Mouse (Mus musculus): ENCODE data around the gene Tigit. TPM values are rescaled to one million over a fixed set of nuclear protein-coding genes. Genes with fewer than 3 reads are reported as not detected.
A peak's percentile ranks its signal among the peaks of the same experiment; 100 is the strongest.

Gene Tigit
- total RNA-seq, 2 experiments from 2014 or later, result not detected

DNA sequence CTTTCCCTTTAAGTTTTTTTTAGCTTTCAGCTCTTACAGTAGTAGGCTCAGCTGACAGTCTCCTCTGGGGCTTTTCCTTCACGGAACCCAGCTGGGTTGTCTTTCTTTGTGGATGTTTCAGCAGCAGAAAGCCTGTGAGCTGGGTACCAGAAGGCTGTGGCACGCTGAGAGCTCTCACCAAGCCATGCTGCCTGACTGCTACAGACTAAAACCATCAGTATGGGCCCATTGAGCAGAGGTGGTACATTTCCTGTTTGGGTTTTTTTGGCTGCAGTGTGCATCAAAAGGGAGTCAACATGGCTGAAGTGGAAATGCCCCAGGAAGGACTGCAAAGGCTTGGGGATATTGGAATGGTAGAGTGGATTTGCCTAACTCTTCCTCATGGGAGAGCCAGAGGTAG, 64.2 kb downstream of the Tigit start:
- H3K27ac ChIP-seq, result peak overlapping the region; percentile 88
- TF ChIP-seq CTCF (conservative IDR thresholded peaks at IDR 0.05), result no peak
- H3K4me3 ChIP-seq, result no peak overlapping the region
- DNase-seq (ENCODE audit: low spot score in 2 of 2), result no peak

Small RNAs within 50 kb of the gene (microRNA-seq; reads per million reads assigned to microRNA genes)
- 0 reads per million in 2 experiments for gene Mir568

Other genes with a start within 250 kb of the Tigit start
- gene Drd3, start 89.9 kb upstream of the Tigit start, total RNA-seq (2021), result under 1 TPM in 1 of 2 experiments, not detected in 1; 0.29 TPM
- 1 to 10 TPM; 4.8 to 5.1 TPM for gene Ccdc191, start 225.7 kb upstream of the Tigit start, total RNA-seq (2021)